Mouse (Mus musculus): ENCODE data around the gene Ms4a6c.
"Not testable (repeated sequence)": the region's sequence is repeated elsewhere in the genome, so short reads cannot be mapped to it uniquely, and the experiment has no call there.

Ms4a6c gene

DNA sequence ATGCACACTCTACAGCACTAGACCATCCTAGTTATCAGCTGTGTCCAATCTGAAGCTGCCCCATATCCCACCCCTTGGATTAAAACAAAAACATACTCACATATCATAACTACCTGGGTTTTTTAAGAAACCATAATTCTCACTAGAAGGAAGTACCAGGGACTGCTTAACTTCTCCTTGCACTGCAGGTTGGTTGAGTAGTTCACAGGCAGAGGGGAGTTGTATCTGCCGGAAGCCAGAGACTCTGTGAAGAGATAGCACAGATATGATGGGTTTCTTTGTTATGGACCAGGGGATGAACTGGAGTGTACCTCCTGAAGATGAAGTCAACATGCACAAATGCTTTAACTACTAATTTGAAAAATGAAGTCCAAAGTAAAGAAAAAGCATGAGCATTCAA lies 31.6 kb downstream of the Ms4a6c start:
- no peak for DNase-seq (ENCODE audit: low read depth, low spot score)

DNA sequence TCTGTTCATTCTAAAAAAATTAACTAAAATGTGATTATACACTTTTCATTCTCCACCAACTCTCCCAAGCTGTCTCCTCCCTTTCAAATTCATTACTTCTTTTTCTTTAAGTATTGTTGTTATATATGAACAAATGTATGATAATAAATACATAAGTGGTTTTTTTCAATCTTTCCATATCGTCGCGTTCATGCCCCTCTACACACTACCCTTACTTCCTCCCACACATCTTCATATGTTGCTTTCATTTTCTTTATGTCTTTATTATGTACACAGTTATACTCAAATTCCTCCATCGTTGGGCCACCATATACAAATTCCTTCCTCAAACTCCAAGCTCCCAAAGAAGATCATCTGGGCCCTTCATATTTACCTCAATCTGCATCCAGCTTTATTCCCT lies 32.2 kb downstream of the Ms4a6c start:
- DNase-seq (ENCODE audit: low read depth, low spot score), result no peak

DNA sequence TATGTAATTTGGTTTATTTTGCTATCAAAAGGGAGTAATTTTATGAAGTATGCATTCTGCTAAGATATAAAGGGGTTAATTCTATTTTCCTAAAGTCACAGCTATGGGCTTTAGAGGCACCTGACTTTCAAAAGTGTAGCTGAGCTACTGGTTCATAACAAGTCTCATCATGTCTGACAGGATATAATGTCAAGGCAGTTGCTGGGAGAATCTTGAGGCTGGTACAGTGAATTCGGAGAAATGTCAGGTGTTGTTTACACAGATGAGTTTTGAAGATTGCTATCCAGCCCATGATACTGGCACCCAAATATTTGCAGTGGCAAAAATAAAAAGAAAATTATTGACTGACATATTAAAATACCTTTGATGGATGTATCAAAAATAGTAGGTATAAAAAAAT lies 35.7 kb downstream of the Ms4a6c start:
- DNase-seq (ENCODE audit: low read depth, low spot score), result no peak

DNA sequence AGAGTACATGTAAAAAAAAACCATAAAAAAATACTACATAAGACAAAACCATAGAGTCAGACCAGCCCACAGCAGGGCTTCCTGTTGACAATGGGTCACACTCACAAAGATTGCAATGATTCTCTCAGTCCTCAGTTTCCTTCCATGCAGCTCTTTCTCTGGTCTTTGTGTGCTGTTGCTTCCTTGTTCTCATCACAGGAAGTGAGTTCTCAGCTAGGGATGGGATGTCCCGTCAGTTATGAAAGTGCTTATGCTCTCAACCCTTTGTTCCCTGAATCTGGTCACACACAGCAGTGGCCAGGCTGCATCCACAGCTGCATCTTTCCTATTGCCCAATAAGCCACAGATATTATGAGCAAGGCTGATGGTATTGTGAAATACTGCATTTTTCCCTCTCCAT lies 44.3 kb downstream of the Ms4a6c start:
- no peak for DNase-seq (ENCODE audit: low read depth, low spot score)

DNA sequence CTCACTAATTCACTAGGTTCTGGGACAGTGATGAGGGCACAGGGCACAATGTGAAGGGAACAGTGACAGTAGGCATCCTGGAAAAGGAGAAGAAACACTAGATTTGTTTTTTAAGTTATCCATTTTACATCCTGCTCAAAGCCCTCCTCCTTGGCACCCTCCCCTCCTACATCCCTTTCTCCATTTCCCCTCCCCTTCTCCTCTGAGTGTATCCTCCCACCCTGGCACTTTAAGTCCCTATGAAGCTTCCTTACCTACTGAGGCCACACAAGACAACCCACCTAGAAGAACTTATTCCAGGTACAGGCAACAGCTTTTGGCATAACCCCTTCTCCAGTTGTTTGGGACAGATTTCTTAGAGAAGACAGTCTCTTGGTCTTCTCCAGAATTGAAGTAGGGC lies 47.1 kb downstream of the Ms4a6c start, which contains the start of gene Ms4a6b:
TSS of gene Ms4a6b (plus strand) at position 267 of the 400 bp plus-strand sequence.
- no peak for DNase-seq (ENCODE audit: low read depth, low spot score)

DNA sequence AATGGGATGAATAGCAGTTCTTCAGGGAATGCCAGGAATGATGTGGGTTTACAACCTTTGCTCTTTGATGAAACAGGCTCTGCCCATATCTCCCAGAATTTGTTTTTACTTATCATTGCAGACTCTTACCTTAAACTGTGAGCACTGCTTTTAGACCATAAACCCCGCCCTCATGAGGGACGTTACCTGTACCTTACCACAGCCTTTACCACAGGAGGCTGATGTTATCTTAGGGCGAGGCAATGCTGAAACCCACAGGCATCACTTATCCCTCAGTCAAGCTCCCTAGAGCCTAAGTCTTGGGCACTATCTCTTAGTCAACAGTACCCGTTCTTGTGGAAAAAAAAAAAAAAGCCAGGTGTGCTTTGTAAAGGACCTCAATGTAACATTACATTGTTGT lies 47.7 kb downstream of the Ms4a6c start:
- DNase-seq (ENCODE audit: low read depth, low spot score), result no peak

DNA sequence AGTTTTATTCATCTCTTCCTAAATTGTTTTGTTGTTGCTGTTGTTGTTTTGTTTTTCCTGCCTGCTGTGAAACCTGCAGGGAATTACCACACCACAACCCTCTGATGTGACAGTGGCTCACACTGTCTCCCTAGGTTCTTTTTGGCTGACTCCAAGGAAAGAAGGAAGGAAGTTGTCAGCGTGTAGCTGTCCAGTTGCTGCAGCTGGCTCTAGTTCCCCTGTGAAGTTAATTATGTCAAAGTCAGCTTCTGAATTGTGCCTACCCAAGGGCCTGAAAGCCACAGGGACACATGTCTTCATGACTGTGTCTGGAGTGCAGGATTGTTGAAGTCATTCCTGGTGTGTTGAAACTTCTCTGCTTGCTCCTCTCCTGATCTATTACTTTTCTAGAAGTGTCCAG lies 48.2 kb downstream of the Ms4a6c start:
- DNase-seq (ENCODE audit: low read depth, low spot score), result not testable (repeated sequence)

DNA sequence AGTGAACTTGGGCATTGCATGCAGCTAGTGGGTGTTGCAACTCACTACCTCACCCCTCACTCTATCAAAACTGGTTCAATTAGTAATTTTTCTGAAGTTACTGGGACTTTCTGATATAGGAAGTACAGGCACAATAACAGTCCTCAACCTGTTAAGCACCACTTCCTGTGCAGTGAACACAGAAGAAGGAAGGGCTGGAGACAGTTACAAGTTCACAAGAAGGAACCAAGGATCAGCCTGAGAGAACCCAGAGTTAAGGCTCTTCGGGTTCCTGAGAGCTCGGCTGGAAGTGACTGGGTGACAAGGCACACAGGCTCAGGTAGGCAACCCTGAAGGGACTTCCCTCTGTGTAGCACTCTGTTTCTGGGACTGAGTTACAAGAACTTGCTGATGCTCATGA lies 49.2 kb downstream of the Ms4a6c start:
- not testable (repeated sequence) for DNase-seq (ENCODE audit: low read depth, low spot score)

DNA sequence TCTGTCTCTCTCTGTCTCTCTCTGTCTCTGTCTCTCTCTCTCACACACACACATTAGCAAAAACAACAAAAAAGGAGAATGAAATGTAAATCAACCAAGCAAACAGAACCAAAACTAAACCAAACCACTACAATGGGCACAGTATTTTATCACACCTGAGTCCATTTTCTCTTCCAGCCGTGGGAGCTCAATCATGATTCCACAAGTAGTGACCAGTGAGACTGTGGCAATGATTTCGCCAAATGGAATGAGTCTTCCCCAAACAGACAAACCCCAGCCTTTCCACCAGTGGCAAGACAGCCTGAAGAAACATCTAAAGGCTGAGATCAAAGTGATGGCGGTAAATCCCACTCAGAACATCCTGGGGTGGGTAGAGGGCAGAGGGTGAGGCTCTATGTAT lies 51.0 kb downstream of the Ms4a6c start:
- no peak for DNase-seq (ENCODE audit: low read depth, low spot score)

Measured in c-Kit-negative CD71-positive TER-119-positive erythroid progenitor cells, embryonic 14.5 days (primary cell).